8 mouse cellular contexts compared by ENCODE assay signal in the genomic region with DNA sequence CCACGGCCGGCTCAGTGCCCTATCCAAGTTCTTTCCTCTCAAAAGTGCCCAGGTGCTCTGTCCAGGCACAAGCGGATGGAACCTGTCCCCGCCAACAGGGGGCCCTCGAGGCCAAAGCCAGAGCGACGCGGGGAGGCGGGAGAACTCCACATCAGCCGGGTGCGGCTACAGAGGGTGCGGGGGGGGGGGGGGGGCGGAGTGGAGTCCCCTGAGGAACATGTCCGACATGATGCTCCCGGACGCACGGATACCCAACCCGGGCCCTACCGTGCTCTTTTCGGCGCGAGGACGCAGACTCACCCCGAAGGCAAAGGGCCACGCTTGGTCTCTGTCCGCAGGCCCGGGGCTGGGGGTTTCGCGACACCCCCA. TPM values are rescaled to one million over a fixed set of nuclear protein-coding genes. Genes with fewer than 3 reads are reported as not detected.
A peak's percentile ranks its signal among the peaks of the same experiment; 100 is the strongest.
DNase-seq lines count a peak whose midpoint lies in the region; ATAC-seq and TF ChIP-seq lines count a peak whose summit lies in the region.

No protein-coding gene starts in this region.

- peak; percentile 74 for ATAC-seq in frontal cortex, adult (ENCODE audit: low TSS enrichment)
- peak; percentile 49; the same call in 1 of the 2 replicates for ATAC-seq in hindbrain, embryonic 13.5 days (ENCODE audit: low FRiP score)
- peak; percentile 68 for ATAC-seq in limb, embryonic 15.5 days (ENCODE audit: insufficient number of reproducible peaks, low FRiP score, low TSS enrichment, low read depth)
- ATAC-seq in midbrain, embryonic 12.5 days (ENCODE audit: low FRiP score, low read depth) = peak; percentile 73
- ATAC-seq in stomach, embryonic 16.5 days (ENCODE audit: insufficient read depth, low FRiP score) = peak; percentile 77

- H3K27me3 ChIP-seq in hindbrain, embryonic 13.5 days = peaks cover 57% of the 10 kb centered on the region
- H3K27me3 ChIP-seq in limb, embryonic 15.5 days = peaks cover 7% of the 10 kb centered on the region; the same call in 1 of the 2 replicates
- peaks cover 61% of the 10 kb centered on the region for H3K27me3 ChIP-seq in midbrain, embryonic 12.5 days
- no peaks in the 10 kb centered on the region for H3K27me3 ChIP-seq in stomach, embryonic 16.5 days (ENCODE audit: control insufficient read depth, insufficient read depth, low read length)

- H3K9me3 ChIP-seq in hindbrain, embryonic 13.5 days = no peaks in the 10 kb centered on the region
- H3K9me3 ChIP-seq in limb, embryonic 15.5 days = no peaks in the 10 kb centered on the region
- H3K9me3 ChIP-seq in midbrain, embryonic 12.5 days = no peaks in the 10 kb centered on the region
- no peaks in the 10 kb centered on the region for H3K9me3 ChIP-seq in stomach, embryonic 16.5 days (replicated peaks; ENCODE audit: control insufficient read depth, low read length)

- TF ChIP-seq CTCF in gastrocnemius, adult 2 months (IDR thresholded peaks at IDR 0.05) = peak; percentile 72

- H3K4me2 ChIP-seq in hindbrain, embryonic 13.5 days = peak overlapping the region; percentile 97
- peak overlapping the region; percentile 96 for H3K4me2 ChIP-seq in limb, embryonic 15.5 days
- H3K4me2 ChIP-seq in midbrain, embryonic 12.5 days (replicated peaks) = peak overlapping the region; percentile 98
- peak overlapping the region; percentile 69 for H3K4me2 ChIP-seq in stomach, embryonic 16.5 days (ENCODE audit: low read depth, low read length)

- no peaks in the 10 kb centered on the region for H3K36me3 ChIP-seq in hindbrain, embryonic 13.5 days
- no peaks in the 10 kb centered on the region for H3K36me3 ChIP-seq in limb, embryonic 15.5 days
- no peaks in the 10 kb centered on the region for H3K36me3 ChIP-seq in midbrain, embryonic 12.5 days
- no peaks in the 10 kb centered on the region for H3K36me3 ChIP-seq in stomach, embryonic 16.5 days (ENCODE audit: control insufficient read depth, insufficient read depth, low read length)

- H3K4me3 ChIP-seq in gastrocnemius, adult 2 months = peak overlapping the region; percentile 80
- peak overlapping the region; percentile 61 for H3K4me3 ChIP-seq in hindbrain, embryonic 13.5 days
- H3K4me3 ChIP-seq in limb, embryonic 15.5 days = peak overlapping the region; percentile 73
- H3K4me3 ChIP-seq in midbrain, embryonic 12.5 days = peak overlapping the region; percentile 65
- H3K4me3 ChIP-seq in stomach, embryonic 16.5 days (replicated peaks; ENCODE audit: low read length) = peak overlapping the region; percentile 79

- intact Hi-C loops in gastrocnemius, adult 2 months (cut with DNase I) = loop anchor here (2.0 to 5.0 kb wide), 3 partner anchors 15 to 76 kb away; no protein-coding TSS in a partner anchor

- peak overlapping the region; percentile 75 for H3K9ac ChIP-seq in hindbrain, embryonic 13.5 days
- H3K9ac ChIP-seq in limb, embryonic 15.5 days = peak overlapping the region; percentile 61
- peak overlapping the region; percentile 63 for H3K9ac ChIP-seq in midbrain, embryonic 12.5 days (replicated peaks)
- peak overlapping the region; percentile 93 for H3K9ac ChIP-seq in stomach, embryonic 16.5 days (ENCODE audit: low read length)

- 1% methylated on average over 17 of the region's 29 CpGs for WGBS in hindbrain, embryonic 13.5 days
- under 1% methylated on average over 27 of the region's 29 CpGs for WGBS in limb, embryonic 15.5 days
- 0% methylated on average over 25 of the region's 29 CpGs for WGBS in midbrain, embryonic 12.5 days
- WGBS in stomach, embryonic 16.5 days = under 1% methylated on average over 27 of the region's 29 CpGs

- peak overlapping the region; percentile 74 for H3K27ac ChIP-seq in gastrocnemius, adult 2 months
- H3K27ac ChIP-seq in hindbrain, embryonic 13.5 days = no peak overlapping the region
- peak overlapping the region; percentile 85 for H3K27ac ChIP-seq in limb, embryonic 15.5 days
- no peak overlapping the region for H3K27ac ChIP-seq in midbrain, embryonic 12.5 days (replicated peaks)
- peak overlapping the region; percentile 97 for H3K27ac ChIP-seq in stomach, embryonic 16.5 days (ENCODE audit: low read length)

- no peak for DNase-seq in frontal cortex, postnatal 14 days (ENCODE audit: low spot score in 2 of 2)
- DNase-seq in cerebellum, adult 8-10 months = peak; percentile 80
- peak; percentile 81 for DNase-seq in gastrocnemius, adult 2 months

- H3K4me1 ChIP-seq in hindbrain, embryonic 13.5 days (replicated peaks) = peaks cover 34% of the 10 kb centered on the region
- peaks cover 57% of the 10 kb centered on the region for H3K4me1 ChIP-seq in limb, embryonic 15.5 days
- peaks cover 26% of the 10 kb centered on the region for H3K4me1 ChIP-seq in midbrain, embryonic 12.5 days
- peaks cover 27% of the 10 kb centered on the region for H3K4me1 ChIP-seq in stomach, embryonic 16.5 days (ENCODE audit: control insufficient read depth, insufficient read depth, low read length)

RNA-seq across cellular contexts. Expression of gene Tmem51, which starts 0.4 kb away (rescaled TPM):
- total RNA-seq in gastrocnemius, adult 2 months (2021) = under 1 TPM; 0.66 to 0.75 TPM
- 5.6 and 6.4 TPM in 2 replicates for polyA plus RNA-seq in hindbrain, embryonic 13.5 days (2015; fragmentation: Nextera tagmentation; extraction: Ambion mirVana)
- polyA plus RNA-seq in limb, embryonic 15.5 days (2015; fragmentation: Nextera tagmentation; extraction: Ambion mirVana) = 26.1 and 26.8 TPM in 2 replicates
- 7.7 and 10.9 TPM in 2 replicates for polyA plus RNA-seq in midbrain, embryonic 12.5 days (2016; fragmentation: Nextera tagmentation; extraction: Ambion mirVana)
- 79.2 and 87.9 TPM in 2 replicates for polyA plus RNA-seq in stomach, embryonic 16.5 days (2015; fragmentation: Nextera tagmentation; extraction: Ambion mirVana)

Comparison
In these comparisons a context has a peak if more than half of its experiments do, and no peak if none do; other contexts are left out.
1. DNase-seq: peak in cerebellum, adult 8-10 months (single experiment) and gastrocnemius, adult 2 months (single experiment); none in frontal cortex, postnatal 14 days (0 of 2).
2. H3K27ac ChIP-seq: peak in gastrocnemius, adult 2 months (single experiment), limb, embryonic 15.5 days (single experiment) and stomach, embryonic 16.5 days (single experiment); none in hindbrain, embryonic 13.5 days (single experiment) and midbrain, embryonic 12.5 days (single experiment).
3. Peak in every context shown above with its lines, with median percentiles within 50 percentile points of each other: ATAC-seq, H3K4me3 ChIP-seq, H3K4me2 ChIP-seq and H3K9ac ChIP-seq.